8 mouse cellular contexts compared by ENCODE assay signal in genomic region chr5:96997310-96997801, GRCm38 (mm10). TPM values are rescaled to one million over a fixed set of nuclear protein-coding genes. Genes with fewer than 3 reads are reported as not detected.
DNase-seq lines count a peak whose midpoint lies in the region; ATAC-seq lines count a peak whose summit lies in the region.

Gene Bmp2k, plus strand, starts transcription at chr5:96997689.

- ATAC-seq in inflammation-experienced regulatory T-cells, adult 6 months = peak; percentile 65
- peak; percentile 72 for ATAC-seq in megakaryocyte progenitor cell, adult 5-6 weeks (replicated peaks; ENCODE audit: poor library complexity)

- intact Hi-C loops in gastrocnemius, postnatal 14 days (cut with DNase I; ENCODE audit: low total_unique reads) = no loop called here
- intact Hi-C loops in left cerebral cortex, postnatal 10 days (cut with DNase I) = no loop called here

- peak; percentile 96 to 98 for DNase-seq in adrenal gland, adult (ENCODE audit: inconsistent age in 2 of 2, low spot score in 1 of 2)
- peak; percentile 88 for DNase-seq in embryo, embryonic 10 days (ENCODE audit: low spot score)
- DNase-seq in gastrocnemius, postnatal 14 days = peak; percentile 91
- peak; percentile 81 to 94 for DNase-seq in left cerebral cortex, postnatal 10 days (ENCODE audit: extremely low spot score in 1 of 2, low spot score in 2 of 2)
- peak; percentile 94 for DNase-seq in right cerebral cortex, postnatal 10 days (ENCODE audit: low spot score in 2 of 2)
- DNase-seq in urinary bladder, postnatal 14 days (ENCODE audit: low spot score) = peak; percentile 87

RNA-seq across cellular contexts. Expression of gene Bmp2k, which starts in this region (rescaled TPM):
- total RNA-seq in gastrocnemius, postnatal 14 days (2021) = 10 to 100 TPM; 10.5 to 11.3 TPM
- 10 to 100 TPM in 2 of 3 experiments, 1 to 10 TPM in 1; 9.3 to 18.6 (median 10.8) TPM for polyA plus RNA-seq in inflammation-experienced regulatory T-cells, adult 6 months (2017; shearing (Covaris generic))
- total RNA-seq in left cerebral cortex, postnatal 10 days (2021) = 10 to 100 TPM; 14.3 to 14.8 TPM
- 39.5 and 43.2 TPM in 2 replicates for total RNA-seq in megakaryocyte progenitor cell, adult 5-6 weeks (2015)
- 16.4 and 16.5 TPM in 2 replicates for total RNA-seq in megakaryocyte progenitor cell, adult 5-6 weeks (2017)

Comparison
In these comparisons a context has a peak if more than half of its experiments do, and no peak if none do; other contexts are left out.
1. Peak in every context shown above with its lines: DNase-seq and ATAC-seq.